Mouse (Mus musculus) liver, adult (tissue): Measurements from ENCODE around the gene Leng9.

Experiments used
- GATA4 ChIP-seq: IDR thresholded peaks from 2 replicates; pipeline ENCODE4 v1.6.1; 2014; ENCODE audit warnings: mild to moderate bottlenecking, low read length; ENCODE audit not compliant: insufficient replicate concordance

Gene Leng9

DNA sequence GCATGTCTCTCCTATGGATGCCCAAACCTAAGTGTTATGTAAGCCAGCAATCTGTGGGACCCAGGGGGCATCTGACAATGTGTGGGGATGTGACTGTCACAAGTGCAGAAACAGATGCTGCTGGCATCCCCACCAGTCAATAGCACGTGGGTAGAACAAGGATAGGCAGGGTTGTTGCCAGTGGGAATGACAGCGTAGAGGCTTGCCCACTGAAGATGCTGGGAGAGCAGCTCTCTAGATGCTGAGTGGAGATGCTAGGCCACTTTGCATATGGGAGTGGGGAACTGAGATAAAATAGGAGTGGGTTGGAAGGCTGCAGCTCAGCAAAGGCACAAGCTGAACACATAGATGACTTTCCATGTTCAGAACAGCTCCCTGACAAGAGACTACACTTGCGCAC, 17.6 kb downstream of the Leng9 start:
- no peak for TF ChIP-seq GATA4

DNA sequence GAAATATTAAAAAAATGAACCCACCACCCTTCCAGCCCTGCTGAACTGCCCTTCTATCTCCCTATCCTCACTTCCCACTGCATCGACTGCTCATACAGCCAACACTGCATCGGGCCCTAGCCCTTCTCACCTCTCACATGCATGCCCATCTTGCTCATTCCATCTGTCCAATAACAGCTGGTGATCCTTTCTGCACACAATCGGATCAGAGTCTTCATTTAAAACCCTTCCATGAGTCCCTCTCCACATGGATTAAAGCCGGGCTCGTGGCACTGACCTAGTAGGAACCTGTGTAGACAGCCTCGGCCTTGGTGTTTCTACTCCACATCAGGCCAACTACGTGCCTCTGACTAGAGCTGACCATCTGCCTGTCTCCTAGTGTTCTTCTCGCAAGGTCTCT, 18.2 kb downstream of the Leng9 start:
- TF ChIP-seq GATA4 = no peak

DNA sequence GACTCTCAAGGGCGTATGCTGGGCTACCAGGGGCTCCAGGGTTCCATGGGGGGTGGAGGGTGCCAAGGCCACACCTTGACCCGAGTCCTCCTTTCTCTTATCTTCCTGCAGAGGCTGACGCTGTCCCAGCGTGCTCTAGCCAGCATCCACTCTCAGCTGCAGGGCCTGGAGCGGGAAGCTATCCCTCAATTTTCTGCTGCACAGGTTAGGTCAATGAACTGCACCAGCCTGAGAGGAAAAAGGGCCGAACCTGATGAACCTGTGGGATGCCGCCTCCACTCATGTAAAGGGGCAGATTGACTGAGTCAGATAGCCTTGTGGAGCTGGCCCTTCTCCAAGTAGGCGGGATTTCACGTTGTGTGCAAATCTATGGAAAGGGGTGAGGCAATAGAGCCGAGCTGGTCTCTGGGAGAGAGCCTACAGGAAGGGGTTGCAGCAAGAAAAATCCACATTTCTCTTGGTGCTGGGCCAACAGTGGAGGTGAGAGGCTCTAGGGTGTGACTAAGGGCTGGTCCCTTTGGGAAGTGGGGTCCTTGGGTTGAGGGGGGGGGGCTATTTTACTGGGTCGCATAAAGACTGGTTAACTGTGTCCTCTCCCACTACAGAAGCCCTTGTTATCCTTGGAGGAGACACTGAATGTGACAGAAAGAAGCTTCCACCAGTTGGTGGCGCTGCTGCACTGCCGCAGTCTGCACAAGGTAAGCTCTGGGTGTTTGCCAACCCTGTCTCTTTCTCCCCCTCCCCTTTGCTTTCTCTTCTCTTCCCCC, 19.3 kb downstream of the Leng9 start:
- no peak for TF ChIP-seq GATA4

DNA sequence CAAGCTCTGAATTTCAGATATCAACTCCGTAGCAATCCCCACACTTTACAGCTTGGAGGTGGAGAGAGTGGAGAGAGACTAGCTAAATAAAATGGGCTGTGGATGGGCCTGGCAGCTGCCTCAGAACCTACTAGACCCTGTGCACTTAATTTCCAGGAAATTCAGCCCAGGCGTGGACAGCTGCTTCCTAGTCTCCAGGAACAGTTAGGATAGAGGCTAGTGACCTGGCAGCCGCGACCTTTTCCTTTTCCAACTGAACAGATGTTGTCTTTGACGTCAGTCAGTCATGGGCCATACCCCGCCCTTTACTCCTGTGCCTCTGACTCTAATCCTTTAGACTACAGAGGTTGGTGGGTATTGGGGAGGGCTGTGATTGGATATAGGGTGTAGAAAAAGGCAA, 21.3 kb downstream of the Leng9 start:
- TF ChIP-seq GATA4 = no peak

DNA sequence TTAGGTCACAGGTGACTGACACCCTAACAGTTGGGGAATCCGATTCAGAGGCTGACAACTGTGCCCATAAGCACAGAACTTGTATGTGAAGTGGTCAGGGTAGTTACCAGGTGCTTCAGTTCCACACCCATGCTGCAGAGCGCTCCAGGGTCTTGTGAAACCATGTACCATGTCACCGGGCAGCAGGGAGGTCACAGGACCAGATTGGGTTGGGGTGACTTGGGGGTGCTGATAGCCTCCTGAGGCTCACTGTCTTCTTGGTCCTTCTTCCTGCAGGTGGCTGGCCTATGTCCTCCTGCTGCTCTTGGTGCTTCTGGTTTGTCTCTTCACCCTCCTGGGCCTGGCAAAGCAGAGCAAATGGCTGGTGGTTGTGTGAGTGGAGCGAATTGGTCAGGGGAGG, 22.3 kb downstream of the Leng9 start:
- TF ChIP-seq GATA4 = no peak

GRCm38 (mm10) chr7:4126992-4127785, 23.0 kb downstream of the Leng9 start:
- no peak for TF ChIP-seq GATA4

GRCm38 (mm10) chr7:4125306-4125705, 24.9 kb downstream of the Leng9 start:
- no peak for TF ChIP-seq GATA4

DNA sequence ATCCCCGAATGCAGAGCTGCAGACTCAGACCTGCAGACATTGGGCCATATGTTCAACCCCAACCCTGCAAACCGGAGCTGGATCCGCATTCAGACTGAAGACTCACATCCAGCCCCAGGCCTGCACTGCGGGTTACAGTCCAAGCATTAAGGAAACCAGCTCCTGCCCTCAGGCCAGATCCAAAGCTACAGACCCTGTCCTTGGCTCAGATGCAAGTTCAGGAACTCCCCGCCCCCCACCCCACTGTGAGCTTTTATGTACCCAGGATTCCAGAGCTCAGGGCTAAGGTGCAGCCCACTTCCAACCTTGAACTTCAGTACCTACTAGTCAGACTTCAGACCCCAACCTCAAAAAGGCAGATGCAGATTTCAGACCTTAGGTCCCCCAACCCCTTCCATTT, 25.3 kb downstream of the Leng9 start:
- TF ChIP-seq GATA4 = no peak

- TF ChIP-seq GATA4 = no peak
Measured at GRCm38 (mm10) chr7:4124315-4124759, 25.8 kb downstream of the Leng9 start.

GRCm38 (mm10) chr7:4123732-4124131, 26.4 kb downstream of the Leng9 start:
- TF ChIP-seq GATA4 = no peak

DNA sequence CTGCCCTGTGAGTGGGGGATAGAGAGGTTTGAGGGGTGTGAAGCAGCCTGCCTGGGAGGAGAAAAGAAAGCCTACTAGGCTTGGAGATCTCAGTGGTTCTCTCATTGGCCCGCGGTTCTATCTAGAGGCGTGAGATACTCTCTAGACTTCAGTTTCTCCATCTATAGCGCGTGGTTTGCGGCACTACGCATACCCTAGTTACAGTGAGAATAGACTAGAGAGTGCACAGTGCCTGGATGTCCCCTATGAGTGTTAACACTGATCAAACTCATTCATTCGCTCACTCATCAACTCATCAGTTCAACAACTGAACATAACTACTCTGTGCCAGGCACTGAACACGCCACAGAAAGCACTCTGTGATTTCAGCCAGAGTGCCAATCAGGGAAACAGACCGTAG, 27.4 kb downstream of the Leng9 start:
- TF ChIP-seq GATA4 = no peak

- no peak for TF ChIP-seq GATA4
Measured at GRCm38 (mm10) chr7:4122076-4122768, 28.0 kb downstream of the Leng9 start.

GRCm38 (mm10) chr7:4119976-4120921, 29.9 kb downstream of the Leng9 start:
- no peak for TF ChIP-seq GATA4

DNA sequence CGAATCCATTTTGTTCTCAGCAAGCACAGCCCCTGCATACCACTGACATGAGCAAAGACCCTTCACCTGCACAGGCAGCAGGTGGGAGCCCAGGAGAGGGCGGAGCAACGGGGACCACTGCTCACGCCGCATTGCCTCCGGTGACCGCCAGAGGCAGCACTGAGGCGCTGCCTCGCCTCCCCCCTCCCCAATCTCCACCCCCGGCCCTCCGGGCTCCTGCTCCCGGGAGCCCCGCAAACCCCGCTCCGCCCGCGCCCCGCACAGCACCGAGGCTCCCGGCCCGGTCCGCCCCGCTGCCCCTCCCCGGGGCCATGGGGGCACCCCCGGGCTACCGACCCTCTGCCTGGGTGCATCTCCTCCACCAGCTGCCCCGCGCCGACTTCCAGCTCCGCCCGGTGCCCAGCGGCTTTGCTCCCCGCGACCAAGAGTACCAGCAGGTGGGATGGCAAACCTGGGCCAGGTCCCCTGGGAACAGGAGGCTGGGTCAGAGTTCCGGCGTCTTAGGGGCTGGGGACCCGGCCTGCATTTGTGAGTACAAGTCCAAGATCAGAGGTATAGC, 30.8 kb downstream of the Leng9 start, which contains the start of gene Ttyh1:
Gene Ttyh1, plus strand, starts transcription at position 65 of the 559 bp plus-strand sequence.
- TF ChIP-seq GATA4 = no peak
